Mouse (Mus musculus) ES-Bruce4 (cell line): Measurements from ENCODE around the gene Itgav. TPM values are rescaled to one million over a fixed set of nuclear protein-coding genes. Genes with fewer than 3 reads are reported as not detected.

Experiments
- H3K27ac ChIP-seq: 2 replicates; pipeline ENCODE4 v1.5.1; 2012; ENCODE audit warnings: low read length, inconsistent platforms; ENCODE audit not compliant: insufficient read depth
- H3K27me3 ChIP-seq: 2 replicates; pipeline ENCODE4 v1.6.1; 2012; ENCODE audit warnings: mild to moderate bottlenecking, low read length, inconsistent platforms; ENCODE audit not compliant: control insufficient read depth, poor library complexity, insufficient read depth, severe bottlenecking
- H3K36me3 ChIP-seq: 2 replicates; pipeline ENCODE4 v1.6.1; 2012; ENCODE audit warnings: inconsistent platforms, mild to moderate bottlenecking, low read length, moderate library complexity; ENCODE audit not compliant: control insufficient read depth, poor library complexity, insufficient read depth, severe bottlenecking
- H3K4me1 ChIP-seq: one replicate; pipeline ENCODE4 v1.8.1; 2011; ENCODE audit warnings: low read length; ENCODE audit not compliant: control insufficient read depth, insufficient read depth
- H3K4me3 ChIP-seq: 2 replicates; pipeline ENCODE4 v1.5.1; 2011; ENCODE audit warnings: low read depth, mild to moderate bottlenecking, low read length
- H3K9ac ChIP-seq: 2 replicates; pipeline ENCODE4 v1.6.1; 2012; ENCODE audit warnings: low read depth, mild to moderate bottlenecking, inconsistent platforms; ENCODE audit not compliant: poor library complexity, severe bottlenecking
- H3K9me3 ChIP-seq: replicated peaks from 2 replicates; pipeline ENCODE4 v1.6.1; 2012; ENCODE audit warnings: mild to moderate bottlenecking, low read length, inconsistent platforms; ENCODE audit not compliant: control insufficient read depth, poor library complexity, insufficient read depth, severe bottlenecking
- CTCF ChIP-seq: IDR thresholded peaks from one replicate; pipeline ENCODE4 v1.8.1; 2011; ENCODE audit warnings: low read depth, low read length
- EP300 ChIP-seq: IDR thresholded peaks from 2 replicates; pipeline ENCODE4 v1.6.1; 2011; ENCODE audit warnings: low read depth, low read length; ENCODE audit not compliant: insufficient read depth
- POLR2A ChIP-seq: IDR thresholded peaks from one replicate; pipeline ENCODE4 v1.8.1; 2011; ENCODE audit warnings: low read length; ENCODE audit not compliant: insufficient read depth
- polyA plus RNA-seq: library from polyadenylated mRNA; stranded (reverse); fragments of >200 nt; gene quantifications from 2 replicates; pipeline ENCODE4 v1.2.4, GENCODE M21; 2011; ENCODE audit warnings: low read depth; ENCODE audit not compliant: missing spikeins, insufficient read depth, insufficient read length

Itgav gene
- polyA plus RNA-seq, 1 experiment: 55.6 TPM

DNA sequence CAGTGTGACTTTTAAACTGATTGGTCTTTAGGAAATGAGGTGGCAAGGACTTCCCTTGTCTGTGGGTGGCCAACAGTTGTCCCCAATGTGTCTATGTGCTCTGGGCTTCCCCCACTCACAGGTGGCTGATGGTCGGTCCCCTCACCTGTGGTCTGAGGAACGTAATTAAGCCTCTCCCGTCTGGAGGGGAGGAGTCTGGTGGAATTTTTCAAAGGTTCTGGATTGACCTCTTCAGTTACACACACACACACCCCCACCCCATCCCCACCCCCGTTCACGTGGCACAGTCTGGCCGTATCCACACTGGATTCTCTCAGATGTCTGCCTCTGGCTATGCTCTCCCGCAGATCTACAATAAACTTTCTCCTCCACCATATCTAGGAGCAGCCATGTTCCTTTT, 30.1 kb upstream of the Itgav start:
- no peak for TF ChIP-seq POLR2A
- 0 out of 2 replicates have a peak, but pooled peaks have one; percentile 35 for TF ChIP-seq EP300
- H3K36me3 ChIP-seq: no peaks in the 10 kb centered on the region
- H3K9me3 ChIP-seq: no peaks in the 10 kb centered on the region; the same call in 1 of the 2 replicates
- no peak overlapping the region for H3K4me3 ChIP-seq
- H3K4me1 ChIP-seq: no peaks in the 10 kb centered on the region
- no peak overlapping the region for H3K9ac ChIP-seq
- no peak overlapping the region for H3K27ac ChIP-seq
- no peaks in the 10 kb centered on the region for H3K27me3 ChIP-seq

GRCm38 (mm10) chr2:83695345-83696247, 28.6 kb upstream of the Itgav start:
- H3K4me3 ChIP-seq: no peak overlapping the region
- TF ChIP-seq EP300: no peak
- no peak for TF ChIP-seq POLR2A
- TF ChIP-seq CTCF: no peak
- no peaks in the 10 kb centered on the region for H3K9me3 ChIP-seq
- H3K36me3 ChIP-seq: no peaks in the 10 kb centered on the region
- H3K27me3 ChIP-seq: no peaks in the 10 kb centered on the region
- no peak overlapping the region for H3K27ac ChIP-seq
- H3K9ac ChIP-seq: no peak overlapping the region
- H3K4me1 ChIP-seq: no peaks in the 10 kb centered on the region

DNA sequence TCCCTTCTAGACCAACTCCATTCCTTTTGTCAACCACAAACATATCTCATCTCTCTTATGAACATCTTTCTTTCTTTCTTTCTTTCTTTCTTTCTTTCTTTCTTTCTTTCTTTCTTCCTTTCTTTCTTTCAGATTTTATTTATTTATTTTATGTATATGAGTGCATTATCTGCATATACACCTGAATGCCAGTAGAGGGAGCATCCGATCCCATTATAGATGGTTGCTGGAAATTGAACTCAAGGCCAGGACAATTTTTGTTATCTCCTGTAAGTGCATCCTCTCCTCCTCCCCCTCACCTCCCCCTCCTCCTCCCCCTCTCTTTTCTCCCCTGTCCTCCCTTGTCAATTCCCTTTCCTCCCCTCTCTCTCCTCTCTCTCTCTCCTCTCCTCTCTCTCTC, 25.7 kb upstream of the Itgav start:
- Histone ChIP-seq H3K9me3 (no peaks in the 10 kb centered on the region), H3K27ac (no peak overlapping the region), H3K4me3 (no peak overlapping the region), H3K27me3 (no peaks in the 10 kb centered on the region), H3K4me1 (no peaks in the 10 kb centered on the region), H3K9ac (no peak overlapping the region), H3K36me3 (no peaks in the 10 kb centered on the region)
- TF ChIP-seq EP300: no peak
- TF ChIP-seq CTCF: no peak
- no peak for TF ChIP-seq POLR2A

- Histone ChIP-seq H3K9me3 (no peaks in the 10 kb centered on the region), H3K36me3 (no peaks in the 10 kb centered on the region), H3K27me3 (no peaks in the 10 kb centered on the region), H3K27ac (no peak overlapping the region), H3K9ac (no peak overlapping the region), H3K4me1 (no peaks in the 10 kb centered on the region), H3K4me3 (no peak overlapping the region)
- TF ChIP-seq CTCF: no peak
- TF ChIP-seq POLR2A: no peak
- no peak for TF ChIP-seq EP300
Observed at GRCm38 (mm10) chr2:83699324-83699723, 24.9 kb upstream of the Itgav start.

- H3K36me3 ChIP-seq: no peaks in the 10 kb centered on the region
- TF ChIP-seq EP300: no peak
- TF ChIP-seq POLR2A: no peak
- TF ChIP-seq CTCF: no peak
- H3K9ac ChIP-seq: no peak overlapping the region
- no peaks in the 10 kb centered on the region for H3K4me1 ChIP-seq
- no peak overlapping the region for H3K4me3 ChIP-seq
- H3K27ac ChIP-seq: no peak overlapping the region
- no peaks in the 10 kb centered on the region for H3K9me3 ChIP-seq
- H3K27me3 ChIP-seq: no peaks in the 10 kb centered on the region
Observed at GRCm38 (mm10) chr2:83700667-83701066, 23.5 kb upstream of the Itgav start.

GRCm38 (mm10) chr2:83702411-83702810, 21.8 kb upstream of the Itgav start:
- Histone ChIP-seq H3K4me3 (no peak overlapping the region), H3K9ac (no peak overlapping the region), H3K36me3 (no peaks in the 10 kb centered on the region), H3K27ac (no peak overlapping the region), H3K4me1 (no peaks in the 10 kb centered on the region), H3K27me3 (no peaks in the 10 kb centered on the region), H3K9me3 (no peaks in the 10 kb centered on the region)
- no peak for TF ChIP-seq EP300
- TF ChIP-seq CTCF: no peak
- TF ChIP-seq POLR2A: no peak
